Mouse (Mus musculus) olfactory bulb, adult 2 months (tissue): ENCODE data around the gene Ubr3. TPM values are rescaled to one million over a fixed set of nuclear protein-coding genes. Genes with fewer than 3 reads are reported as not detected.

Experiments
- H3K27ac ChIP-seq: fragments of 200-500 bp; 2 replicates; pipeline ENCODE4 v1.5.1; 2012; ENCODE audit warnings: low read depth, low read length; ENCODE audit not compliant: insufficient read depth
- H3K4me1 ChIP-seq: fragments of 200-500 bp; 2 replicates; pipeline ENCODE4 v1.6.1; 2012; ENCODE audit warnings: low read length; ENCODE audit not compliant: control insufficient read depth, insufficient read depth
- H3K4me3 ChIP-seq: fragments of 200-500 bp; 2 replicates; pipeline ENCODE4 v1.5.1; 2012; ENCODE audit warnings: mild to moderate bottlenecking, low read depth, low read length, moderate library complexity; ENCODE audit not compliant: insufficient read depth
- CTCF ChIP-seq: fragments of 200-500 bp; IDR thresholded peaks from 2 replicates; pipeline ENCODE4 v1.5.1; 2012; ENCODE audit warnings: low read depth, mild to moderate bottlenecking, low read length, moderate library complexity; ENCODE audit not compliant: insufficient read depth
- POLR2A ChIP-seq: fragments of 200-500 bp; IDR thresholded peaks from 2 replicates; pipeline ENCODE4 v1.6.1; 2012; ENCODE audit warnings: mild to moderate bottlenecking, low read depth, low read length, moderate library complexity; ENCODE audit not compliant: insufficient read depth
- WGBS: fragments of 180-500 bp; shearing (Covaris S2); methylation state at CpG from one replicate; pipeline ENCODE4 v1.1.7; 2018; 5-methylcytosine and 5-hydroxymethylcytosine counted together
- polyA plus RNA-seq: library from polyadenylated mRNA; stranded (reverse); fragments of >200 nt; gene quantifications from 2 replicates; pipeline ENCODE4 v1.2.4, GENCODE M21; 2012; ENCODE audit warnings: low replicate concordance; ENCODE audit not compliant: missing spikeins, insufficient read depth, insufficient read length

The Ubr3 gene
- polyA plus RNA-seq, 1 experiment, result 194 TPM

- no peak overlapping the region for H3K4me3 ChIP-seq
- H3K4me1 ChIP-seq, result peaks cover 21% of the 10 kb centered on the region
- TF ChIP-seq CTCF (no peak), POLR2A (no peak)
- H3K27ac ChIP-seq, result peak overlapping the region; percentile 53
- WGBS, result 50% methylated on average over 6 of the region's 6 CpGs
Observed at GRCm38 (mm10) chr2:70066338-70067022, 169.4 kb downstream of the Ubr3 start.

GRCm38 (mm10) chr2:70069861-70070260 is 172.8 kb downstream of the Ubr3 start:
- Histone ChIP-seq H3K4me3 (no peak overlapping the region), H3K4me1 (peaks cover 16% of the 10 kb centered on the region), H3K27ac (no peak overlapping the region)
- WGBS, result 90% methylated on average over 5 of the region's 5 CpGs
- TF ChIP-seq CTCF, result no peak
- TF ChIP-seq POLR2A, result no peak

Other genes starting within 250 kb of the Ubr3 start
- gene Klhl41, start 227.1 kb upstream of the Ubr3 start, polyA plus RNA-seq, result not detected in 2 replicates
- not detected in 2 replicates for gene Fastkd1, start 183.7 kb upstream of the Ubr3 start, polyA plus RNA-seq
- gene Ppig, start 174.7 kb upstream of the Ubr3 start, polyA plus RNA-seq, result 155 TPM in 1 of 2 replicates, not detected in the other
- gene Ccdc173, start 107.7 kb upstream of the Ubr3 start, polyA plus RNA-seq, result not detected in 2 replicates
- not detected in 2 replicates for gene Phospho2, start 107.6 kb upstream of the Ubr3 start, polyA plus RNA-seq
- not detected in 2 replicates for gene Klhl23, start 75.3 kb upstream of the Ubr3 start, polyA plus RNA-seq
- 660 TPM in 1 of 2 replicates, not detected in the other for gene Ssb, start 35.7 kb upstream of the Ubr3 start, polyA plus RNA-seq
- gene Mettl5, start 11.6 kb upstream of the Ubr3 start, polyA plus RNA-seq, result not detected in 2 replicates
- gene Myo3b, start 141.9 kb downstream of the Ubr3 start, polyA plus RNA-seq, result not detected in 2 replicates